Mouse (Mus musculus): ENCODE results near the gene Adcy4.

The Adcy4 gene

DNA sequence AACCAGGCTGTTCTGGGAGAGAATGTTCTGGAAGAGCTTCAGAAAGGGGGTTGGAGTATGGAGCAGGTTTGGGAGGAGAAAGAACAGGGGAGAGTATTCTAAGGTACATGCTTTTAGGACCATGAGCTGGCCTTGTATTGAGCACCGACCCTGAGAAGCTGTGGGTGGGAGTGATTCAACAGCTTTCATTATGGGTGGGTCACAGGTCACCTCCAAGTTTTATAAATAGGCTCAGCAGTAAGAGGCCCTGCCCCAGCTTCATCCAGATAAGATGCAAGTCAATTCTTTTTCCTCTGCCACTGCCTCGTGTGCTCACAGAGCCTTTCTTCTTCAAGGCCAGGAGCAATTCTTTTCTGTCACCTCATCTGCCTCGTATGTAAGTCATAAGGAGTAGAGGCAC, 6.7 kb downstream of the Adcy4 start:
- no peak for TF ChIP-seq GATA4 (IDR thresholded peaks at IDR 0.05; ENCODE audit: insufficient replicate concordance, low read length)

DNA sequence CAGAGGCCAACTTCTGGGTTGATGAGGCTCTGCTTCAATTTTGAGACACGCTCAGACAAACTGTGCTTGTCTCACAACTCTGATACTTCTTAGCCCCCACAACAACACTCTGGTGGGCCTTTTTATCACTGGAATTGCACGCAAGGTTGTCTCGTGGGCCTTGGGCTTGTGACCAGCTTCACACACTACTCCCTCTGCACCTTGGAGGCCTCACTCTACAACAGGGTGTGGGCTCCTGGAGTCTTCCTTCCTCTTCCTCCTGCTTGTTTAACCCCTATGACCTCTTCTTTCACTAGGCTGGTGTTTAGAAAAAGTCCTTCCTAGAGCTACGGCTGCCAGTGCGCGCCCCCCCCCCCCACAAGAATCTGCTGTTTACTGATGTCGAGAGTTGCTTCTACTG, 7.2 kb downstream of the Adcy4 start:
- TF ChIP-seq GATA4 (IDR thresholded peaks at IDR 0.05; ENCODE audit: insufficient replicate concordance, low read length) = no peak

- no peak for TF ChIP-seq GATA4 (IDR thresholded peaks at IDR 0.05; ENCODE audit: insufficient replicate concordance, low read length)
These were observed 14.7 kb downstream of the Adcy4 start for GRCm38 (mm10) chr14:55769087-55769703.

DNA sequence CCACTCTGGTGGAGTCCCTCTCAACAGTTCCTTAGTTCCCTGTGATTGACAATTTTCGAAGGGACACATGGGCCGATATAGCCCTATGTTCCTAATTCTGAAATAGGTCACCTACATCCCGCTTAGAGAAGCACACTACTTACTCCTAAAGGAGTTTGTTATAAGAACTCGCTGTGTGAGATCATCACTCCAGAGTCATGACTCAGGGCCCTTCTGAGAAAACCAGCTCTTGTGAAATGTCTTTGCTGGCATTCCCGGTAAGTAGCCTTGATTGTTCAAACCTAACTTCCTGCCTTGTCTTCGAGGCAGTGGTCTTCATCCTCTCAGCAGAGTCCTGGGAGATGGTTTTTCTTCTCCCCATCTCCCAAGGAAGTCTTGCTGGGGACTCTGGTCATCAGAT, 15.3 kb downstream of the Adcy4 start:
- no peak for TF ChIP-seq GATA4 (IDR thresholded peaks at IDR 0.05; ENCODE audit: insufficient replicate concordance, low read length)

DNA sequence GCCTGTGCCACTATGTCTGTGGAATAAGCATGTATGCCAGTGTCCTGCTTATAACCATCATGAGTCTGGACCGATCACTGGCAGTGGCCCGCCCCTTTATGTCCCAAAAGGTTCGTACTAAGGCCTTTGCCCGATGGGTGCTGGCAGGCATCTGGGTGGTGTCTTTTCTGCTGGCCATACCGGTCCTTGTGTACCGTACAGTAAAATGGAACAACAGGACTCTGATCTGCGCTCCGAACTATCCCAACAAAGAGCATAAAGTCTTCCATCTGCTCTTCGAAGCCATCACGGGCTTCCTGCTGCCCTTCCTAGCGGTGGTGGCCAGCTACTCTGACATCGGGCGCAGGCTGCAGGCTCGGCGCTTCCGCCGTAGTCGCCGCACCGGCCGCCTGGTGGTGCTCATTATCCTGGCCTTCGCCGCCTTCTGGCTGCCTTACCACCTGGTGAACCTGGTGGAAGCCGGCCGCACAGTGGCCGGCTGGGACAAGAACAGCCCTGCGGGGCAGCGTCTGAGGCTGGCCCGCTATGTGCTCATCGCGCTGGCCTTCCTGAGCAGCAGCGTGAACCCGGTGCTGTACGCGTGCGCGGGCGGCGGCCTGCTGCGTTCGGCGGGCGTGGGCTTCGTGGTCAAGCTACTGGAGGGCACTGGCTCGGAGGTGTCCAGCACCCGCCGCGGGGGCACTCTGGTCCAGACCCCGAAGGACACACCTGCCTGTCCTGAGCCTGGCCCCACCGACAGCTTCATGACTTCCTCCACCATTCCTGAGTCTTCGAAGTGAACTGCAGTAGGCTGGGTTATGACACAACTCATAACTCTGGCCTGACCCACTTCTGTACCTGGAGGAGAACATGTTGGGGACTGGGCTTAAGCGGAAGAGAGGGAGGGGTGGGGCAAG, 16.1 kb downstream of the Adcy4 start:
- no peak for TF ChIP-seq GATA4 (IDR thresholded peaks at IDR 0.05; ENCODE audit: insufficient replicate concordance, low read length)

DNA sequence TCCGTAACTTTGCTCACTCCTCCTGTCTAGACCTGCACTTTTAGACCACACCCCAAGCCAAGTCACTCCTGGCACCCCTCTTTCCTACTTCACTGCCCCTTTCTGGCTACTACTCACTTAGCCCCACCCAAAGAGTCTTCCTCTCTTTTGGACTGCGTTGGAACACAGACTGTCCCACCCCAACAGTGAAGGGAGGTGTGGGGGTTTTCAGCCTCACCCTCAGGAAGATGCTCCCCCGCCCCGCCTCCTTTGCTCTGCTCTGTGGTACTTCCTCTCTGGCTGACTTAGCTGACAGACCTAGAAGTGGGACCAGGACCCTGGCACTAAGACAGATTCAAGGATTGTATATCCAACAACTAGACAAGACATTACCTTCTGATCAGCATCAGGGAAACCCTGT, 18.2 kb downstream of the Adcy4 start, which contains the start of gene Ltb4r1:
Gene Ltb4r1 (plus strand): TSS at position 267 of the 400 bp plus-strand sequence.
- TF ChIP-seq GATA4 (IDR thresholded peaks at IDR 0.05; ENCODE audit: insufficient replicate concordance, low read length) = no peak

GRCm38 (mm10) chr14:55763166-55763565, 20.7 kb downstream of the Adcy4 start:
- no peak for TF ChIP-seq GATA4 (IDR thresholded peaks at IDR 0.05; ENCODE audit: insufficient replicate concordance, low read length)

DNA sequence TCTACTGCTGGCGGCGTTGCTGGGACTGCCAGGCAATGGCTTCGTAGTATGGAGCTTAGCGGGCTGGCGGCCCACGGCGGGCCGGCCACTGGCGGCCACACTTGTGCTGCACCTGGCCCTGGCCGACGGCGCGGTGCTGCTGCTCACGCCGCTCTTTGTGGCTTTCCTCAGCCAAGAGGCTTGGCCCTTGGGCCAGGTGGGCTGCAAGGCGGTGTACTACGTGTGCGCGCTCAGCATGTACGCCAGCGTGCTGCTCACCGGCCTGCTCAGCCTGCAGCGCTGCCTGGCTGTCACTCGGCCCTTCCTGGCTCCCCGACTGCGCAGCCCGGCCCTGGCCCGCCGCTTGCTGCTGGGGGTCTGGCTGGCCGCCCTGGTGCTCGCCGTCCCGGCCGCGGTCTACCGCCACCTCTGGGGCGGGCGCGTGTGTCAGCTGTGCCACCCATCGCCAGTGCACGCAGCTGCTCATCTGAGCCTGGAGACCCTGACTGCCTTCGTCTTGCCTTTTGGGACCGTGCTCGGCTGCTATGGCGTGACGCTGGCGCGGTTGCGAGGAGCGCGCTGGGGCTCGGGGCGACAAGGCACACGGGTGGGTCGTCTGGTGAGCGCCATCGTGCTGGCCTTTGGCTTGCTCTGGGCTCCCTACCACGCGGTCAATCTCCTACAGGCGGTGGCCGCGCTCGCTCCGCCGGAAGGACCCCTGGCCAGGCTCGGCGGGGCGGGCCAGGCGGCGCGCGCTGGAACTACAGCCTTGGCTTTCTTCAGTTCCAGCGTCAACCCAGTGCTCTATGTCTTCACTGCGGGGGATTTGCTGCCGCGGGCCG, 21.7 kb downstream of the Adcy4 start:
- TF ChIP-seq GATA4 (IDR thresholded peaks at IDR 0.05; ENCODE audit: insufficient replicate concordance, low read length) = no peak

- no peak for TF ChIP-seq GATA4 (IDR thresholded peaks at IDR 0.05; ENCODE audit: insufficient replicate concordance, low read length)
These were observed 22.7 kb downstream of the Adcy4 start, which contains the start of gene Ltb4r2 for GRCm38 (mm10) chr14:55761163-55761562. TSS of gene Ltb4r2 (plus strand) at chr14:55761428.

- TF ChIP-seq GATA4 (IDR thresholded peaks at IDR 0.05; ENCODE audit: insufficient replicate concordance, low read length) = no peak
These were observed 25.5 kb downstream of the Adcy4 start, which contains the start of gene Cideb for GRCm38 (mm10) chr14:55758363-55758784. TSS of gene Cideb (minus strand) at chr14:55758458.

DNA sequence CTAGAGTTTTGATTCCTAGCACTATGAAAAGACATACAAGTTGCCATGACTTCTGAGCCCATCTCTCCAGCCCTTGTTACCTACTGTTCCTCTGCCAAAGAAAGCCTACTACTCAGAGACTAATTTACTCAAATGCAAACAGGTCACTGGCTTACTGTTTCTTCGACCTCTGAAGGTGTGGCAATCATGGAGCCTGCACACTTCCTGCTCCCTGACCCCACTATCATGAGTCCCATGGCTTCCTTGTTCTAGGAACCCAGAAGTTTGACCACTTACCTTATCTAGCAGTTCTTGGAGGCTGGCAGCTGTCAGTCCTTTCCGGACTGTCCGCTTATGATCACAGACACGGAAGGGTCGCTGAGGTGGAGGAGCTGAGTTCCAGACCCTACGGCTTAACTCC, 26.3 kb downstream of the Adcy4 start:
- no peak for TF ChIP-seq GATA4 (IDR thresholded peaks at IDR 0.05; ENCODE audit: insufficient replicate concordance, low read length)

DNA sequence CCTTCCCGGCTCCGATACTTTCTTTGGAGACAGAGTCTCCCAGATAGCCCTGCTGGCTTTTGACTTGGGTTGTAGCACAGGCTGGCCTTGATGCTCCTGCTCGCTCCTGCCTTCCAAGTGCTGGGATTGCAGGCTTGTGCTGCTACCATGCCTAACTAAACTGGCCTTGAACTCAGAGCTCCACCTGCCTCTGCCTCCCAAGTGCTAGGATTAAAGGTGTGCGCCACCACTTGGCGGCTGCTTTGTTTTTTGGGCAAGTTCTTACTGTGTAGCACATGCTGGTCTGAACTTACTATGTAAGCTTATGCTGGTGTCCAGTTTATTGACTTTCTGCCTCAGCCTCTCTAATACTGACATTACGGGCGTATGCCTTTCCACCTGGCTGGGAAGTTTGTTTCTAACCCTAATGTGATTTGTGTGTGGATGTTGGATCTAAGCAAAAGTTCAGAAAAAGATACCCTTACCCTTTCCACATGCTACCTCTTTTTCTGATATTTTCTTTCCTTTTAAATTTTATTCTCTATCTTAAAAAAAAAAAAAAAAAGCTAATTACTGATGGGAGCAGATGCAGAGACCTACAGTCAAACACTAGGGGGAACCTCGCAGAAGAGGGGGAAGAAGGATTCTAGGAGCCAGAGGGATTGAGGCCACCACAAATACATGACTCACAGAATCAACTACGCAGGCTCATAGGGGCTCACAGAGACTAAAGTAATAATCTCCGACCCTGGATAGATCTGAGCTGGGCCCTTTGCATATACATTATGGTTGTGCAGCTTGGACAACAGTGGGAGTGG, 36.6 kb downstream of the Adcy4 start:
- no peak for TF ChIP-seq GATA4 (IDR thresholded peaks at IDR 0.05; ENCODE audit: insufficient replicate concordance, low read length)

- no peak for TF ChIP-seq GATA4 (IDR thresholded peaks at IDR 0.05; ENCODE audit: insufficient replicate concordance, low read length)
These were observed 38.0 kb downstream of the Adcy4 start for GRCm38 (mm10) chr14:55745861-55746237.

- TF ChIP-seq GATA4 (IDR thresholded peaks at IDR 0.05; ENCODE audit: insufficient replicate concordance, low read length) = peak; percentile 73; the same call in 1 of the 2 replicates
These were observed 38.6 kb downstream of the Adcy4 start, which contains the start of the genes Dhrs1 and Nop9 for GRCm38 (mm10) chr14:55745180-55745860. TSS of gene Dhrs1 (minus strand) at chr14:55745690. TSS of gene Nop9 (plus strand) at chr14:55745693.

All from liver, adult (tissue).